Mouse (Mus musculus): Measurements from ENCODE around the gene Spock2.
A peak's percentile ranks its signal among the peaks of the same experiment; 100 is the strongest.

Spock2 gene

GRCm38 (mm10) chr10:60106146-60106530, at the start of gene Spock2:
Gene Spock2, plus strand, starts transcription at chr10:60106219.
- DNase-seq (ENCODE audit: low spot score in 2 of 2), result no peak

- DNase-seq (ENCODE audit: low spot score in 2 of 2), result no peak
These were observed 43.8 kb upstream of the Spock2 start for GRCm38 (mm10) chr10:60062173-60062572.

- no peak for DNase-seq (ENCODE audit: low spot score in 2 of 2)
These were observed 43.1 kb upstream of the Spock2 start for GRCm38 (mm10) chr10:60062931-60063330.

GRCm38 (mm10) chr10:60066524-60066923, 39.5 kb upstream of the Spock2 start:
- DNase-seq (ENCODE audit: low spot score in 2 of 2), result peak; percentile 34 to 38

GRCm38 (mm10) chr10:60075159-60075558, 30.9 kb upstream of the Spock2 start:
- DNase-seq (ENCODE audit: low spot score in 2 of 2), result no peak

- DNase-seq (ENCODE audit: low spot score in 2 of 2), result no peak
These were observed 28.8 kb upstream of the Spock2 start for GRCm38 (mm10) chr10:60077226-60077625.

GRCm38 (mm10) chr10:60077736-60078560, 28.1 kb upstream of the Spock2 start:
- DNase-seq (ENCODE audit: low spot score in 2 of 2), result peak in 1 of 2 experiments; percentile 11

GRCm38 (mm10) chr10:60078561-60078917, 27.5 kb upstream of the Spock2 start:
- DNase-seq (ENCODE audit: low spot score in 2 of 2), result peak; percentile 28 to 71

- DNase-seq (ENCODE audit: low spot score in 2 of 2), result peak in 1 of 2 experiments; percentile 22
These were observed 25.8 kb upstream of the Spock2 start for GRCm38 (mm10) chr10:60080171-60080570.

- DNase-seq (ENCODE audit: low spot score in 2 of 2), result peak; percentile 63 to 67
These were observed 25.4 kb upstream of the Spock2 start for GRCm38 (mm10) chr10:60080601-60080981.

GRCm38 (mm10) chr10:60080982-60081825, 24.8 kb upstream of the Spock2 start:
- peak; percentile 66 to 69 for DNase-seq (ENCODE audit: low spot score in 2 of 2)

- DNase-seq (ENCODE audit: low spot score in 2 of 2), result no peak
These were observed 24.1 kb upstream of the Spock2 start for GRCm38 (mm10) chr10:60081905-60082304.

GRCm38 (mm10) chr10:60084065-60084464, 22.0 kb upstream of the Spock2 start:
- DNase-seq (ENCODE audit: low spot score in 2 of 2), result no peak

- no peak for DNase-seq (ENCODE audit: low spot score in 2 of 2)
These were observed 13.7 kb upstream of the Spock2 start for GRCm38 (mm10) chr10:60092311-60092710.

- DNase-seq (ENCODE audit: low spot score in 2 of 2), result no peak
These were observed 12.3 kb upstream of the Spock2 start for GRCm38 (mm10) chr10:60093751-60094150.

- DNase-seq (ENCODE audit: low spot score in 2 of 2), result no peak
These were observed 10.5 kb upstream of the Spock2 start for GRCm38 (mm10) chr10:60095558-60095957.

GRCm38 (mm10) chr10:60096302-60096701, 9.7 kb upstream of the Spock2 start:
- no peak for DNase-seq (ENCODE audit: low spot score in 2 of 2)

GRCm38 (mm10) chr10:60097146-60097545, 8.9 kb upstream of the Spock2 start:
- no peak for DNase-seq (ENCODE audit: low spot score in 2 of 2)

GRCm38 (mm10) chr10:60097774-60098173, 8.2 kb upstream of the Spock2 start:
- DNase-seq (ENCODE audit: low spot score in 2 of 2), result no peak

- no peak for DNase-seq (ENCODE audit: low spot score in 2 of 2)
These were observed 451 bp upstream of the Spock2 start for GRCm38 (mm10) chr10:60105391-60106145.

- no peak for DNase-seq (ENCODE audit: low spot score in 2 of 2)
These were observed 640 bp downstream of the Spock2 start for GRCm38 (mm10) chr10:60106531-60107186.

Data from spleen, postnatal 36 days (tissue).